Mouse (Mus musculus): ENCODE results near the gene Wnk3. TPM values are rescaled to one million over a fixed set of nuclear protein-coding genes. Genes with fewer than 3 reads are reported as not detected.

The Wnk3 gene
- polyA plus RNA-seq, 1 experiment from 2014 or later, result 17.0 TPM

DNA sequence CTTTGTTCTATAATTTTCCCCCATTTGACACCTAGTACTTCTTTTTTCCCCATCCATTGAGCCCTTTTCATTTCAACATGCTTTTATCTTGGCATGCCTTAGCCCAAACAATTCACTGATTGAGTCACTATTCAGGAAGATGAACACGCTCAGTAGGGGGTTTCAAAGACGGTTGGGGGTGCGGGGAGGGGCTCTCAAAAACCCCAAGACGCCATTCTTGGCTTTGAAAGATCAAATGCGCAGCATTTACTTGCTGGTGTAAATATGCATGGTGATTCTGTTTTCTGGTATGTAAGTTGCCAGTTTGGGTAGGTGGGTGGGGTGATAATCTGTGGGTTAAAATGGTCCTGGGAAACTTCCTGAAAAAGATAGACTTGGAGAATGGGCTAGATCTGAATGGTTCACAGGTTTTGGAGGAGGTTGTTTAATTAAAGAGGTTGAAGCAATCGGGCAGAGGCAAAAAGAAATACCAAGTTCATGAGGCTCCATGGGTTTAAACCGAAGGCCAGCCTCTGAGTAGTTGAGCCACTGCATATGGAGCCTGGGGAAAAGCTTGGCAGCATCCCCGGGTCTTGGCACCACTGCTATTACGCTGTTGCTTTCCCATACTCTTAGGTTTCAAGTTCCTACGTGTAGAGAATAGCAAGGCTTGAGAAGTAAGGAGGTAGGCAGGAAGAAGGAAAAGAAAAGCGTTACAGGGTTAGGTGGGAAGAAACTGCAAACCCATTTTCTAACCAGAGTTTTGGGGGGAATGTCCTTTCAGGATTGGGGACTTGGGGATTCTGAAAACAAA, 147.7 kb downstream of the Wnk3 start:
- peak overlapping the region; percentile 29; the same call in 1 of the 2 replicates for H3K9ac ChIP-seq
- peak overlapping the region; percentile 66 for H3K4me2 ChIP-seq
- H3K36me3 ChIP-seq (replicated peaks), result no peaks in the 10 kb centered on the region
- 31% methylated on average over 11 of the region's 11 CpGs for WGBS
- ATAC-seq (ENCODE audit: low FRiP score), result no peak
- peaks cover 16% of the 10 kb centered on the region for H3K27me3 ChIP-seq
- peaks cover 14% of the 10 kb centered on the region for H3K4me1 ChIP-seq
- H3K9me3 ChIP-seq, result no peaks in the 10 kb centered on the region
- peak overlapping the region; percentile 62 for H3K4me3 ChIP-seq (replicated peaks)
- H3K27ac ChIP-seq, result no peak overlapping the region

DNA sequence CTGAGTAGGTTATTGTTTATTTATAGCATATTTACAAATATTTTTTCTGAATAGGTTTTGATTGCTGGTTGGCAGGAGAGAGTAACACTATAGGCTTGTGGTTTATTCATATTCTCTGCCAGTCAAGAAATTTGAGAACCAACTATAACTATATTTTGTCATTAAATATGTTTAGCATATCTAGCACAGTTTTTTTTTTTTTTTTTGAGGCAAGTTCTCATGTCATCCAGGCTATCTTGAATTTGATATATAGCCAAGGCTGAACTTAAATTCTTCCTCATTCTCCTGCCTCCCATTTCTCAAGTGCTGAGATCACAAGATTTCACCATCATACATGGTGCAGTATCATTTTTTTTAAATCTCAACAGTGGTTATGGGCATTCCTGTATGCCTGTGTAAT, 149.4 kb downstream of the Wnk3 start:
- Histone ChIP-seq H3K4me3 (replicated peaks) (no peak overlapping the region), H3K4me1 (peaks cover 14% of the 10 kb centered on the region), H3K27ac (no peak overlapping the region), H3K4me2 (no peak overlapping the region), H3K9me3 (no peaks in the 10 kb centered on the region), H3K36me3 (replicated peaks) (no peaks in the 10 kb centered on the region), H3K9ac (no peak overlapping the region), H3K27me3 (peaks cover 11% of the 10 kb centered on the region)
- ATAC-seq (ENCODE audit: low FRiP score), result no peak

DNA sequence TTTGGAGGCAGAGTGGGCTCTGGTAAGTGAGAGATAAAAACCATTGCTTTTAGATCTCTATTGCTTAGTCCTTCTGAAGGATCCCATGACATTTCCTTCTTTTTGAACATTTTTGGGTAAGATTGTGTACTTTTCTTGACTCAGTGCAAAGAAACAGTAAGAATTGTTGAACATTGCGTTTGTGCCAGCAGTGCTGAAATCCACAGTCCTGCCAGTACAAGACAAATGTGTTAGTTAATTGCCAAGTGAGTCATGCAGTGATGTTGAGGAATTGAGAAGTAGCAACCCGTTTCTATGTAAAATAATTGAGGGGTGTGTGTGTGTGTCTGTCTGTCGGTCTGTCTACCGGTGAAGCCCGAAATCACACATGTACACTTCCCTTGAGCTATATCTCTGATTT, 151.4 kb downstream of the Wnk3 start:
- WGBS, result 88% methylated on average over 5 of the region's 5 CpGs
- Histone ChIP-seq H3K27me3 (peaks cover 5% of the 10 kb centered on the region), H3K4me2 (no peak overlapping the region), H3K27ac (no peak overlapping the region), H3K36me3 (replicated peaks) (no peaks in the 10 kb centered on the region), H3K4me3 (replicated peaks) (no peak overlapping the region), H3K4me1 (peaks cover 14% of the 10 kb centered on the region), H3K9me3 (no peaks in the 10 kb centered on the region), H3K9ac (no peak overlapping the region)
- ATAC-seq (ENCODE audit: low FRiP score), result no peak

Other genes with a start within 250 kb of the Wnk3 start
- 51.5 and 56.8 TPM in 2 replicates for gene Gnl3l, start 180.8 kb upstream of the Wnk3 start, polyA plus RNA-seq (2016; fragmentation: Nextera tagmentation; extraction: Ambion mirVana)
- 12.0 and 12.3 TPM in 2 replicates for gene Fgd1, start 151.9 kb upstream of the Wnk3 start, polyA plus RNA-seq (2016; fragmentation: Nextera tagmentation; extraction: Ambion mirVana)
- gene Tsr2, start 101.5 kb upstream of the Wnk3 start, polyA plus RNA-seq (2016; fragmentation: Nextera tagmentation; extraction: Ambion mirVana), result 39.5 and 44.0 TPM in 2 replicates
- gene Fam120c, start 146.1 kb downstream of the Wnk3 start, polyA plus RNA-seq (2016; fragmentation: Nextera tagmentation; extraction: Ambion mirVana), result 4.3 and 5.7 TPM in 2 replicates